Mouse (Mus musculus) myocyte (in vitro differentiated cells): ENCODE results near the gene Krtap16-3. TPM values are rescaled to one million over a fixed set of nuclear protein-coding genes. Genes with fewer than 3 reads are reported as not detected.

ENCODE experiments used
- H3K27me3 ChIP-seq: one replicate; pipeline ENCODE4 v1.6.1; 2011; ENCODE audit not compliant: control insufficient read depth, insufficient read depth, insufficient read length
- H3K36me3 ChIP-seq: one replicate; pipeline ENCODE4 v1.6.1; 2011; ENCODE audit not compliant: control insufficient read depth, insufficient read depth
- H3K4me2 ChIP-seq: one replicate; pipeline ENCODE4 v1.6.1; 2011; ENCODE audit warnings: low read depth, control low read depth
- H3K4me3 ChIP-seq: one replicate; pipeline ENCODE4 v1.5.1; 2011; ENCODE audit warnings: mild to moderate bottlenecking, control low read depth, moderate library complexity
- H3K79me2 ChIP-seq: one replicate; pipeline ENCODE4 v1.6.1; 2011; ENCODE audit not compliant: control insufficient read depth, insufficient read depth
- H3ac ChIP-seq: one replicate; pipeline ENCODE4 v1.6.1; 2011; ENCODE audit not compliant: control insufficient read depth, insufficient read length
- E2F4 ChIP-seq: IDR thresholded peaks from one replicate; pipeline ENCODE4 v1.6.1; 2011; ENCODE audit warnings: mild to moderate bottlenecking, control low read depth, moderate library complexity; ENCODE audit not compliant: insufficient read depth
- SRF ChIP-seq: IDR thresholded peaks from one replicate; pipeline ENCODE4 v1.6.1; 2011; ENCODE audit warnings: low read depth; ENCODE audit not compliant: control insufficient read depth, insufficient read length
- TCF3 ChIP-seq: IDR thresholded peaks from one replicate; pipeline ENCODE4 v1.6.1; 2011; ENCODE audit warnings: low read depth, control low read depth; ENCODE audit not compliant: insufficient read length
- USF1 ChIP-seq: IDR thresholded peaks from one replicate; pipeline ENCODE4 v1.6.1; 2011; ENCODE audit warnings: low read depth, mild to moderate bottlenecking, control low read depth, moderate library complexity
- polyA plus RNA-seq: library from polyadenylated mRNA; unstranded; fragments of >200 nt; fragmentation: generic; extraction: Trizol; gene quantifications from one replicate; pipeline ENCODE4 v1.2.1, GENCODE M21; 2012; ENCODE audit warnings: missing spikeins

Gene Krtap16-3
- polyA plus RNA-seq, 1 experiment: not detected

DNA sequence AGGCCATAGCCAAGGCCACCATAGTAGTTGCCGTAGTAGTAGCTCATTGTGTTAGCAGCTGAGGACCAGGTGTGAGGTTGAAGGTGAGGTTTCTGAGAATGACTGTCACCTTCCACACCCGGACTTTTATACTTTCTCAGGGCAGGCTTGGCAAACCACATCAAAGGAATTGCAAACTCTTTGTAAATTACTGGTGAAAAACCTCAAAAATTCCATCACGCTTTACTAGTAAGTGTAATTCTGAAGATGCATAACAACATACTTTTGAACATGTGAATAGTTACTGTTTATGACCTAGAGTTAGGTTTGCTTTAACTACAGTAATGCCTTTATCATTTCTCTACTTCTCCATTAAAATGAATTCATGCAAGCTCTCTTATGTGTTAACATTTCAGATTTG is 30.5 kb downstream of the Krtap16-3 start, which contains the start of gene Krtap19-9b:
Gene Krtap19-9b (minus strand): TSS at position 101 of the 400 bp plus-strand sequence.
- TF ChIP-seq TCF3: no peak
- TF ChIP-seq SRF: no peak
- TF ChIP-seq E2F4: no peak
- no peak for TF ChIP-seq USF1
- H3K79me2 ChIP-seq: no peaks in the 10 kb centered on the region

More for the DNA sequence above, 30.5 kb downstream of the Krtap16-3 start, which contains the start of gene Krtap19-9b:
- Histone ChIP-seq H3K4me2 (no peak within 1 kb of the TSS), H3K36me3 (no peaks in the 10 kb centered on the region), H3K27me3 (no peaks in the 10 kb centered on the region), H3K4me3 (no peak within 1 kb of the TSS), H3ac (no peak within 1 kb of the TSS)

Other genes starting within 250 kb of the Krtap16-3 start
- not detected for gene Krtap13-1, start 234.0 kb downstream of the Krtap16-3 start, polyA plus RNA-seq
- not detected for gene Krtap13, start 211.2 kb downstream of the Krtap16-3 start, polyA plus RNA-seq
- not detected for gene 2310034C09Rik, start 204.0 kb downstream of the Krtap16-3 start, polyA plus RNA-seq
- not detected for gene 2310057N15Rik, start 188.7 kb downstream of the Krtap16-3 start, polyA plus RNA-seq
- gene Gm5965, start 185.0 kb downstream of the Krtap16-3 start, polyA plus RNA-seq: not detected
- not detected for gene Gm20741, start 150.7 kb downstream of the Krtap16-3 start, polyA plus RNA-seq
- not detected for gene Krtap15, start 142.7 kb downstream of the Krtap16-3 start, polyA plus RNA-seq
- not detected for gene Krtap14, start 136.7 kb downstream of the Krtap16-3 start, polyA plus RNA-seq
- not detected for gene Krtap19-1, start 93.5 kb downstream of the Krtap16-3 start, polyA plus RNA-seq
- not detected for gene Krtap19-2, start 88.6 kb downstream of the Krtap16-3 start, polyA plus RNA-seq
- not detected for gene Krtap19-3, start 84.8 kb downstream of the Krtap16-3 start, polyA plus RNA-seq
- not detected for gene Krtap19-4, start 77.8 kb downstream of the Krtap16-3 start, polyA plus RNA-seq
- gene Krtap19-5, start 66.4 kb downstream of the Krtap16-3 start, polyA plus RNA-seq: not detected
- gene Krtap19-9b, start 30.6 kb downstream of the Krtap16-3 start, polyA plus RNA-seq: not detected
- not detected for gene Krtap22-2, start 47.9 kb upstream of the Krtap16-3 start, polyA plus RNA-seq
- gene Gm10229, start 52.4 kb upstream of the Krtap16-3 start, polyA plus RNA-seq: not detected
- not detected for gene Krtap6-1, start 68.8 kb upstream of the Krtap16-3 start, polyA plus RNA-seq
- not detected for gene Gm10228, start 78.6 kb upstream of the Krtap16-3 start, polyA plus RNA-seq
- gene Krtap6-5, start 85.0 kb upstream of the Krtap16-3 start, polyA plus RNA-seq: not detected
- not detected for gene 1110025L11Rik, start 101.1 kb upstream of the Krtap16-3 start, polyA plus RNA-seq
- gene Krtap6-3, start 121.1 kb upstream of the Krtap16-3 start, polyA plus RNA-seq: not detected
- gene Gm6358, start 178.0 kb upstream of the Krtap16-3 start, polyA plus RNA-seq: not detected
- not detected for gene Gm10061, start 188.2 kb upstream of the Krtap16-3 start, polyA plus RNA-seq
- gene Gm9789, start 195.1 kb upstream of the Krtap16-3 start, polyA plus RNA-seq: not detected
- gene Gm7735, start 206.6 kb upstream of the Krtap16-3 start, polyA plus RNA-seq: not detected
- not detected for gene 1110057P08Rik, start 211.9 kb upstream of the Krtap16-3 start, polyA plus RNA-seq
- gene Krtap20-2, start 243.0 kb upstream of the Krtap16-3 start, polyA plus RNA-seq: not detected